Mouse (Mus musculus) kidney, postnatal 0 days (tissue): ENCODE results near the gene Olfm4. TPM values are rescaled to one million over a fixed set of nuclear protein-coding genes. Genes with fewer than 3 reads are reported as not detected.
A peak's percentile ranks its signal among the peaks of the same experiment; 100 is the strongest.

ENCODE experiments used
- ATAC-seq: fragments of 200-750 bp; cut with Nextera tagmentation; replicated peaks from 2 replicates; pipeline ENCODE4 v1.8.0; 2017; ENCODE audit warnings: low read depth, moderate number of reproducible peaks, moderate TSS enrichment, moderate library complexity; ENCODE audit not compliant: low FRiP score
- DNase-seq: peaks from one replicate; pipeline ENCODE4 v3.0.0-alpha.2; 2016; ENCODE audit warnings: low spot score
- H3K27ac ChIP-seq: fragments of 300-500 bp; sonication (generic); 2 replicates; pipeline ENCODE4 v1.5.1; 2014; ENCODE audit warnings: mild to moderate bottlenecking
- H3K27me3 ChIP-seq: fragments of 300-500 bp; sonication (generic); 2 replicates; pipeline ENCODE4 v1.6.1; 2014; ENCODE audit warnings: low read length, mixed read lengths; ENCODE audit not compliant: insufficient read depth
- H3K36me3 ChIP-seq: fragments of 300-500 bp; sonication (generic); 2 replicates; pipeline ENCODE4 v1.6.1; 2014; ENCODE audit warnings: low read length, mixed read lengths; ENCODE audit not compliant: insufficient read depth
- H3K4me1 ChIP-seq: fragments of 300-500 bp; sonication (generic); replicated peaks from 2 replicates; pipeline ENCODE4 v1.6.1; 2014; ENCODE audit warnings: antibody characterized with exemption, low read length, mixed read lengths; ENCODE audit not compliant: insufficient read depth
- H3K4me2 ChIP-seq: fragments of 300-500 bp; sonication (generic); 2 replicates; pipeline ENCODE4 v1.6.1; 2014; ENCODE audit warnings: mild to moderate bottlenecking, low read length, moderate library complexity, mixed read lengths
- H3K4me3 ChIP-seq: fragments of 300-500 bp; sonication (generic); replicated peaks from 2 replicates; pipeline ENCODE4 v1.5.1; 2014; ENCODE audit warnings: low read depth, low read length
- H3K9ac ChIP-seq: fragments of 300-500 bp; sonication (generic); 2 replicates; pipeline ENCODE4 v1.6.1; 2014; ENCODE audit warnings: low read depth, low read length
- H3K9me3 ChIP-seq: fragments of 300-500 bp; sonication (generic); replicated peaks from 2 replicates; pipeline ENCODE4 v1.6.1; 2016; ENCODE audit warnings: low read length, inconsistent platforms, mixed read lengths
- CTCF ChIP-seq: IDR thresholded peaks from 2 replicates; pipeline ENCODE4 v1.5.1; 2016; ENCODE audit warnings: antibody characterized with exemption, low read depth, mild to moderate bottlenecking, moderate library complexity
- WGBS: fragments of 180-500 bp; shearing (Covaris S2); extraction: QIAGEN DNeasy Blood & Tissue Kit; methylation state at CpG from one replicate; pipeline ENCODE4 v1.1.7; 2014; 5-methylcytosine and 5-hydroxymethylcytosine counted together
- polyA plus RNA-seq: library from polyadenylated mRNA; unstranded; fragments of >200 nt; fragmentation: Nextera tagmentation; extraction: Ambion mirVana; gene quantifications from 2 replicates; pipeline ENCODE4 v1.2.1, GENCODE M21; 2015

The Olfm4 gene
- polyA plus RNA-seq, 1 experiment from 2014 or later = 2.7 TPM

GRCm38 (mm10) chr14:80047368-80048101 lies 63.7 kb downstream of the Olfm4 start:
- H3K9me3 ChIP-seq = no peaks in the 10 kb centered on the region
- no peaks in the 10 kb centered on the region for H3K27me3 ChIP-seq
- WGBS = 41% methylated on average over 5 of the region's 5 CpGs
- H3K36me3 ChIP-seq = no peaks in the 10 kb centered on the region
- H3K4me1 ChIP-seq = 0 out of 2 replicates have a peak, but pooled peaks cover 9% of the 10 kb centered on the region
- TF ChIP-seq CTCF = peak; percentile 31; the same call in 1 of the 2 replicates
- ATAC-seq = no peak
- H3K4me2 ChIP-seq = no peak overlapping the region
- peak; percentile 49 for DNase-seq
- no peak overlapping the region for H3K27ac ChIP-seq
- no peak overlapping the region for H3K4me3 ChIP-seq
- H3K9ac ChIP-seq = no peak overlapping the region

- H3K4me2 ChIP-seq = no peak overlapping the region
- TF ChIP-seq CTCF = no peak
- no peak for DNase-seq
Observed at GRCm38 (mm10) chr14:80055725-80056124, 71.8 kb downstream of the Olfm4 start.

GRCm38 (mm10) chr14:80061686-80062085 lies 77.8 kb downstream of the Olfm4 start:
- Histone ChIP-seq H3K4me2 (no peak overlapping the region), H3K36me3 (no peaks in the 10 kb centered on the region), H3K9me3 (no peaks in the 10 kb centered on the region), H3K27ac (no peak overlapping the region), H3K4me3 (no peak overlapping the region), H3K27me3 (no peaks in the 10 kb centered on the region), H3K9ac (no peak overlapping the region), H3K4me1 (no peaks in the 10 kb centered on the region)
- DNase-seq = no peak
- 74% methylated on average over 3 of the region's 3 CpGs for WGBS
- TF ChIP-seq CTCF = no peak
- ATAC-seq = no peak

More at GRCm38 (mm10) chr14:80055725-80056124, 71.8 kb downstream of the Olfm4 start:
- Histone ChIP-seq H3K4me3 (no peak overlapping the region), H3K36me3 (no peaks in the 10 kb centered on the region), H3K4me1 (no peaks in the 10 kb centered on the region), H3K9ac (no peak overlapping the region), H3K27me3 (no peaks in the 10 kb centered on the region), H3K27ac (no peak overlapping the region), H3K9me3 (no peaks in the 10 kb centered on the region)
- ATAC-seq = no peak
- WGBS = 65% methylated on average over 3 of the region's 3 CpGs

- H3K27me3 ChIP-seq = no peaks in the 10 kb centered on the region
- no peaks in the 10 kb centered on the region for H3K9me3 ChIP-seq
- no peak overlapping the region for H3K27ac ChIP-seq
- no peak overlapping the region for H3K4me3 ChIP-seq
- no peak for TF ChIP-seq CTCF
- H3K36me3 ChIP-seq = no peaks in the 10 kb centered on the region
- DNase-seq (no peak), ATAC-seq (no peak)
- no peak overlapping the region for H3K4me2 ChIP-seq
- 63% methylated on average over 9 of the region's 9 CpGs for WGBS
- H3K4me1 ChIP-seq = no peaks in the 10 kb centered on the region
- H3K9ac ChIP-seq = no peak overlapping the region
Observed at GRCm38 (mm10) chr14:80062896-80063295, 79.0 kb downstream of the Olfm4 start.

- H3K4me1 ChIP-seq = no peaks in the 10 kb centered on the region
- no peak overlapping the region for H3K9ac ChIP-seq
- no peaks in the 10 kb centered on the region for H3K27me3 ChIP-seq
- H3K27ac ChIP-seq = no peak overlapping the region
- no peak overlapping the region for H3K4me3 ChIP-seq
- WGBS = 81% methylated on average over 3 of the region's 3 CpGs
- TF ChIP-seq CTCF = no peak
- ATAC-seq (no peak), DNase-seq (no peak)
- H3K36me3 ChIP-seq = no peaks in the 10 kb centered on the region
- H3K4me2 ChIP-seq = no peak overlapping the region
- H3K9me3 ChIP-seq = no peaks in the 10 kb centered on the region
Observed at GRCm38 (mm10) chr14:80070580-80070979, 86.7 kb downstream of the Olfm4 start.

Other genes with a start within 250 kb of the Olfm4 start
- 1.4 TPM in 2 replicates for gene Pcdh8, start 212.8 kb upstream of the Olfm4 start, polyA plus RNA-seq